Mouse (Mus musculus) thymus, adult 2 months (tissue): Measurements from ENCODE around the gene Nuak2.

Source experiments
- CTCF ChIP-seq: fragments of 200-500 bp; IDR thresholded peaks from 2 replicates; pipeline ENCODE4 v1.5.1; 2012; ENCODE audit warnings: mild to moderate bottlenecking, control low read depth, low read length, moderate library complexity, borderline replicate concordance; ENCODE audit not compliant: control insufficient read depth, poor library complexity, insufficient read depth; ENCODE audit errors: extremely low read depth
- POLR2A ChIP-seq: fragments of 200-500 bp; IDR thresholded peaks from 2 replicates; pipeline ENCODE4 v1.6.1; 2012; ENCODE audit warnings: mild to moderate bottlenecking, low read length, control low read depth, moderate library complexity; ENCODE audit not compliant: control insufficient read depth, poor library complexity, insufficient read depth; ENCODE audit errors: extremely low read depth

GRCm38 (mm10) chr1:132295506-132295905 lies 20.4 kb upstream of the Nuak2 start:
- TF ChIP-seq POLR2A (no peak), CTCF (no peak)
